16 mouse cellular contexts compared by ENCODE assay signal in the genomic region with DNA sequence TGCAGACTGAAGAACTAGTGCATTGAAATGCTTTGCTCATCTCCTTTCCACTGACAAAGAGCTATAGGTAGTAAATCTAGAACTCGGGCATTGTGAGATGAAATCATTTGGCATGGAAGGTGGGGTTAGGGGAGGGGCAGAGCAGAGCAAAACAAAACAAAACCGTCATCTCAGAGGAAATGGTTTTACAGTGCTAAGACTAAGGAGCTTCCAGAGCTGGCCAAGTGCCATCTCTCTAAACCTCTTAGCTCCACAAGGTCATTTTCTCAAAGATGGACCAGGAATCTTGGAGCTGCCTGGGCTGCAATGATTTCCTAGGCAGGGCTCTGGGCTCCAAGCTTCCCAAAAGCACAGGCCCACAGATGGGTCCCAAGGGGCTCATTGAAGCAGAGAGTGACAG. TPM values are rescaled to one million over a fixed set of nuclear protein-coding genes. Genes with fewer than 3 reads are reported as not detected.
DNase-seq lines count a peak whose midpoint lies in the region; ATAC-seq and TF ChIP-seq lines count a peak whose summit lies in the region.
"Had no signal": no experiment of that assay in that cellular context is flagged by ENCODE, and none has a peak within 500 bp of the region (broad histone marks: within the 10 kb centered on the region; RNA-seq: fewer than 3 reads in every experiment).

No protein-coding gene starts in this region.

- no peaks in the 10 kb centered on the region for H3K27me3 ChIP-seq in hindbrain, embryonic 15.5 days
- no peaks in the 10 kb centered on the region for H3K27me3 ChIP-seq in hindbrain, embryonic 11.5 days (ENCODE audit: control insufficient read depth, insufficient read depth, low read length)
- H3K27me3 ChIP-seq in midbrain, embryonic 11.5 days (ENCODE audit: control insufficient read depth, insufficient read depth, low read length) = no peaks in the 10 kb centered on the region
- no peaks in the 10 kb centered on the region for H3K27me3 ChIP-seq in midbrain, embryonic 14.5 days (ENCODE audit: control insufficient read depth, insufficient read depth, low read length)
- H3K27me3 ChIP-seq in MEL (ENCODE audit: control insufficient read depth in 1 of 2, insufficient read depth in 2 of 2, low read length in 2 of 2) = no peaks in the 10 kb centered on the region

- no peak for DNase-seq in hindbrain, embryonic 11.5 days (ENCODE audit: low spot score)
- peak; percentile 66 for DNase-seq in midbrain, embryonic 11.5 days (ENCODE audit: low spot score, missing footprints)
- DNase-seq in midbrain, embryonic 14.5 days = no peak
- peak; percentile 40 for DNase-seq in MEL (ENCODE audit: low read depth, low spot score)
- peak; percentile 27 to 54 for DNase-seq in kidney, postnatal 4 days
- no peak for DNase-seq in right cerebral cortex, postnatal 14 days
- DNase-seq in cerebellum, postnatal 36 days = no peak
- DNase-seq: cerebellum, adult 2 months; heart, postnatal 4 days; lung, postnatal 4 days had no signal

- no peak overlapping the region for H3K4me3 ChIP-seq in hindbrain, embryonic 15.5 days
- no peak overlapping the region for H3K4me3 ChIP-seq in hindbrain, embryonic 11.5 days (ENCODE audit: low read depth, low read length)
- H3K4me3 ChIP-seq in midbrain, embryonic 11.5 days (ENCODE audit: low read depth, low read length) = no peak overlapping the region
- H3K4me3 ChIP-seq in midbrain, embryonic 14.5 days (replicated peaks; ENCODE audit: low read depth, low read length) = no peak overlapping the region
- no peak overlapping the region for H3K4me3 ChIP-seq in MEL (ENCODE audit: control insufficient read depth in 1 of 2, insufficient read depth in 1 of 2, low read depth in 2 of 2, low read length in 2 of 2)
- H3K4me3 ChIP-seq: heart, embryonic 12.5 days; limb, embryonic 13.5 days had no signal

- ATAC-seq in hindbrain, embryonic 15.5 days (ENCODE audit: low FRiP score, low read depth) = no peak
- ATAC-seq in hindbrain, embryonic 11.5 days (ENCODE audit: low FRiP score) = no peak
- no peak for ATAC-seq in midbrain, embryonic 11.5 days (ENCODE audit: low FRiP score)
- ATAC-seq in midbrain, embryonic 14.5 days (ENCODE audit: low FRiP score, low TSS enrichment) = no peak
- ATAC-seq: intestine, postnatal 0 days; midbrain, embryonic 16.5 days had no signal

- no peak for TF ChIP-seq POLR2A in MEL (IDR thresholded peaks at IDR 0.05; ENCODE audit: control insufficient read depth in 1 of 2, insufficient read depth in 1 of 2, low read depth in 1 of 2, low read length in 2 of 2, poor library complexity in 1 of 2)

- 0 out of 2 replicates have a peak overlapping the region, but pooled peaks have one; percentile 42 for H3K27ac ChIP-seq in hindbrain, embryonic 15.5 days (replicated peaks)
- H3K27ac ChIP-seq in hindbrain, embryonic 11.5 days (ENCODE audit: low read depth, low read length) = no peak overlapping the region
- no peak overlapping the region for H3K27ac ChIP-seq in midbrain, embryonic 11.5 days (ENCODE audit: low read depth, low read length)
- no peak overlapping the region for H3K27ac ChIP-seq in midbrain, embryonic 14.5 days (replicated peaks; ENCODE audit: low read depth, low read length)
- no peak overlapping the region for H3K27ac ChIP-seq in MEL (ENCODE audit: control insufficient read depth, low read depth, low read length)
- H3K27ac ChIP-seq: limb, embryonic 13.5 days had no signal

- peaks cover 1% of the 10 kb centered on the region; the same call in 1 of the 2 replicates for H3K36me3 ChIP-seq in hindbrain, embryonic 15.5 days
- no peaks in the 10 kb centered on the region for H3K36me3 ChIP-seq in hindbrain, embryonic 11.5 days (ENCODE audit: control insufficient read depth, insufficient read depth, low read length)
- H3K36me3 ChIP-seq in midbrain, embryonic 11.5 days (ENCODE audit: control insufficient read depth, insufficient read depth, low read length) = no peaks in the 10 kb centered on the region
- H3K36me3 ChIP-seq in midbrain, embryonic 14.5 days (ENCODE audit: control insufficient read depth, insufficient read depth, low read length) = no peaks in the 10 kb centered on the region
- peaks cover 0 to 24% of the 10 kb centered on the region in 2 experiments; a peak in 2 of 4 replicates for H3K36me3 ChIP-seq in MEL (ENCODE audit: control insufficient read depth in 1 of 2, insufficient read depth in 2 of 2, low read length in 2 of 2)
- H3K36me3 ChIP-seq: heart, embryonic 12.5 days; limb, embryonic 13.5 days had no signal

- TF ChIP-seq RAD21 in MEL (IDR thresholded peaks at IDR 0.05; ENCODE audit: low read depth, low read length) = no peak

- TF ChIP-seq CTCF in MEL (IDR thresholded peaks at IDR 0.05 in 2 of 3, conservative IDR thresholded peaks at IDR 0.05 in 1 of 3; ENCODE audit: control insufficient read depth in 1 of 3, insufficient read depth in 1 of 3, low read depth in 2 of 3, low read length in 3 of 3, poor library complexity in 1 of 3, severe bottlenecking in 1 of 3) = no peak

- no peak overlapping the region for H3K4me2 ChIP-seq in hindbrain, embryonic 15.5 days
- no peak overlapping the region for H3K4me2 ChIP-seq in hindbrain, embryonic 11.5 days (replicated peaks; ENCODE audit: low read depth, low read length)
- H3K4me2 ChIP-seq in midbrain, embryonic 11.5 days = no peak overlapping the region
- H3K4me2 ChIP-seq in midbrain, embryonic 14.5 days (ENCODE audit: low read length) = no peak overlapping the region
- H3K4me2 ChIP-seq: heart, embryonic 12.5 days; limb, embryonic 13.5 days had no signal

- WGBS in hindbrain, embryonic 15.5 days = 51% methylated on average over 2 of the region's 2 CpGs
- WGBS in hindbrain, embryonic 11.5 days = 77% methylated on average over 2 of the region's 2 CpGs
- WGBS in midbrain, embryonic 11.5 days = 70% methylated on average over 2 of the region's 2 CpGs
- 75% methylated on average over 2 of the region's 2 CpGs for WGBS in midbrain, embryonic 14.5 days

- no peak for TF ChIP-seq EP300 in MEL (IDR thresholded peaks at IDR 0.05; ENCODE audit: low read depth in 1 of 2, low read length in 2 of 2)

- H3K9ac ChIP-seq in hindbrain, embryonic 15.5 days = no peak overlapping the region
- H3K9ac ChIP-seq in hindbrain, embryonic 11.5 days (ENCODE audit: low read depth, low read length) = no peak overlapping the region
- H3K9ac ChIP-seq in midbrain, embryonic 11.5 days (ENCODE audit: low read length) = no peak overlapping the region
- H3K9ac ChIP-seq in midbrain, embryonic 14.5 days (replicated peaks; ENCODE audit: low read length) = no peak overlapping the region
- no peak overlapping the region for H3K9ac ChIP-seq in MEL (ENCODE audit: control insufficient read depth, low read depth, low read length, poor library complexity, severe bottlenecking)
- H3K9ac ChIP-seq: heart, embryonic 12.5 days; limb, embryonic 13.5 days had no signal

- no peaks in the 10 kb centered on the region for H3K79me2 ChIP-seq in MEL (ENCODE audit: control insufficient read depth, insufficient read depth, low read length, poor library complexity)

- no peaks in the 10 kb centered on the region for H3K9me3 ChIP-seq in hindbrain, embryonic 15.5 days
- H3K9me3 ChIP-seq in hindbrain, embryonic 11.5 days (ENCODE audit: control insufficient read depth, low read length) = no peaks in the 10 kb centered on the region
- no peaks in the 10 kb centered on the region for H3K9me3 ChIP-seq in midbrain, embryonic 11.5 days (ENCODE audit: control insufficient read depth, low read length)
- no peaks in the 10 kb centered on the region for H3K9me3 ChIP-seq in midbrain, embryonic 14.5 days (ENCODE audit: control insufficient read depth, low read length)
- H3K9me3 ChIP-seq in MEL (replicated peaks; ENCODE audit: insufficient read depth, low read length) = no peaks in the 10 kb centered on the region
- H3K9me3 ChIP-seq: heart, embryonic 12.5 days; limb, embryonic 13.5 days had no signal

- peaks cover 16% of the 10 kb centered on the region for H3K4me1 ChIP-seq in hindbrain, embryonic 15.5 days (replicated peaks)
- no peaks in the 10 kb centered on the region; the same call in 1 of the 2 replicates for H3K4me1 ChIP-seq in hindbrain, embryonic 11.5 days (replicated peaks; ENCODE audit: control insufficient read depth, insufficient read depth, low read length)
- no peaks in the 10 kb centered on the region for H3K4me1 ChIP-seq in midbrain, embryonic 11.5 days (ENCODE audit: control insufficient read depth, insufficient read depth, low read length)
- H3K4me1 ChIP-seq in midbrain, embryonic 14.5 days (ENCODE audit: control insufficient read depth, insufficient read depth, low read length) = 0 out of 2 replicates have a peak, but pooled peaks cover 8% of the 10 kb centered on the region
- peaks cover 4 to 46% of the 10 kb centered on the region in 2 experiments for H3K4me1 ChIP-seq in MEL (ENCODE audit: control insufficient read depth in 1 of 2, insufficient read depth in 2 of 2, low read length in 2 of 2)
- H3K4me1 ChIP-seq: heart, embryonic 12.5 days; limb, embryonic 13.5 days had no signal

RNA-seq across cellular contexts. Expression of a gene that starts 53.3 kb away (rescaled TPM):
- 23.9 and 26.4 TPM in 2 replicates for polyA plus RNA-seq in hindbrain, embryonic 15.5 days (2015; fragmentation: Nextera tagmentation; extraction: Ambion mirVana)
- polyA plus RNA-seq in hindbrain, embryonic 11.5 days (2014; fragmentation: Nextera tagmentation; extraction: Ambion mirVana) = 4.3 and 4.6 TPM in 2 replicates
- polyA plus RNA-seq in midbrain, embryonic 11.5 days (2014; fragmentation: Nextera tagmentation; extraction: Ambion mirVana) = 5.0 and 5.8 TPM in 2 replicates
- polyA plus RNA-seq in midbrain, embryonic 14.5 days (2014; fragmentation: Nextera tagmentation; extraction: Ambion mirVana) = 19.4 and 23.7 TPM in 2 replicates
- total RNA-seq in MEL (2012; rRNA removed) = 0.23 and 0.42 TPM in 2 replicates
- under 1 TPM in 1 of 2 experiments, not detected in 1; 0.99 TPM for polyA plus RNA-seq in MEL (2012; ENCODE audit: insufficient read depth in 1 of 2, insufficient read length in 2 of 2, low read depth in 1 of 2, low replicate concordance in 2 of 2, missing spikeins in 1 of 2)
- total RNA-seq: gastrocnemius, postnatal 36 days; heart, postnatal 4 days had no signal
- polyA plus RNA-seq: heart, embryonic 12.5 days had no signal

RNA-seq across cellular contexts. Expression of a gene that starts 55.7 kb away (rescaled TPM):
- 42.7 and 46.1 TPM in 2 replicates for polyA plus RNA-seq in hindbrain, embryonic 15.5 days (2015; fragmentation: Nextera tagmentation; extraction: Ambion mirVana)
- 48.2 and 51.0 TPM in 2 replicates for polyA plus RNA-seq in hindbrain, embryonic 11.5 days (2014; fragmentation: Nextera tagmentation; extraction: Ambion mirVana)
- 54.7 and 55.6 TPM in 2 replicates for polyA plus RNA-seq in midbrain, embryonic 11.5 days (2014; fragmentation: Nextera tagmentation; extraction: Ambion mirVana)
- 38.1 and 41.3 TPM in 2 replicates for polyA plus RNA-seq in midbrain, embryonic 14.5 days (2014; fragmentation: Nextera tagmentation; extraction: Ambion mirVana)
- total RNA-seq in MEL (2012; rRNA removed) = 67.2 and 72.8 TPM in 2 replicates
- 100 to 1,000 TPM in 1 of 2 experiments, not detected in 1; 181 TPM for polyA plus RNA-seq in MEL (2012; ENCODE audit: insufficient read depth in 1 of 2, insufficient read length in 2 of 2, low read depth in 1 of 2, low replicate concordance in 2 of 2, missing spikeins in 1 of 2)

RNA-seq across cellular contexts. Expression of a gene that starts 55.7 kb away (rescaled TPM):
- 18.7 and 19.3 TPM in 2 replicates for polyA plus RNA-seq in hindbrain, embryonic 15.5 days (2015; fragmentation: Nextera tagmentation; extraction: Ambion mirVana)
- polyA plus RNA-seq in hindbrain, embryonic 11.5 days (2014; fragmentation: Nextera tagmentation; extraction: Ambion mirVana) = 26.0 and 30.3 TPM in 2 replicates
- 32.2 and 33.0 TPM in 2 replicates for polyA plus RNA-seq in midbrain, embryonic 11.5 days (2014; fragmentation: Nextera tagmentation; extraction: Ambion mirVana)
- polyA plus RNA-seq in midbrain, embryonic 14.5 days (2014; fragmentation: Nextera tagmentation; extraction: Ambion mirVana) = 16.2 and 21.7 TPM in 2 replicates
- total RNA-seq in MEL (2012; rRNA removed) = 11.6 and 16.3 TPM in 2 replicates
- 100 to 1,000 TPM in 1 of 2 experiments, 10 to 100 TPM in 1; 52.9 to 285 TPM for polyA plus RNA-seq in MEL (2012; ENCODE audit: insufficient read depth in 1 of 2, insufficient read length in 2 of 2, low read depth in 1 of 2, low replicate concordance in 2 of 2, missing spikeins in 1 of 2)

Comparison
In these comparisons a context has a peak if more than half of its experiments do, and no peak if none do; other contexts are left out.
1. DNase-seq: peak in midbrain, embryonic 11.5 days (single experiment), MEL (single experiment) and kidney, postnatal 4 days (2 of 2); none in hindbrain, embryonic 11.5 days (single experiment), midbrain, embryonic 14.5 days (single experiment), right cerebral cortex, postnatal 14 days (single experiment) and cerebellum, postnatal 36 days (0 of 2).